Mouse (Mus musculus): Measurements from ENCODE around the gene Coro6. TPM values are rescaled to one million over a fixed set of nuclear protein-coding genes. Genes with fewer than 3 reads are reported as not detected.
A peak's percentile ranks its signal among the peaks of the same experiment; 100 is the strongest.

The Coro6 gene
- polyA plus RNA-seq, 1 experiment from 2014 or later = 1.5 TPM

GRCm38 (mm10) chr11:77488771-77489581 lies 26.8 kb downstream of the Coro6 start:
- ATAC-seq (ENCODE audit: low FRiP score) = no peak
- H3K36me3 ChIP-seq = no peaks in the 10 kb centered on the region

GRCm38 (mm10) chr11:77489591-77490235 lies 27.5 kb downstream of the Coro6 start, which contains the start of gene Ankrd13b:
Gene Ankrd13b, minus strand, starts transcription at chr11:77489678.
- no peaks in the 10 kb centered on the region for H3K36me3 ChIP-seq
- H3K9me3 ChIP-seq (replicated peaks) = no peaks in the 10 kb centered on the region
- peak; percentile 74 for ATAC-seq (ENCODE audit: low FRiP score)
- peak within 1 kb of the TSS; percentile 93 for H3K9ac ChIP-seq (replicated peaks)
- H3K4me3 ChIP-seq (replicated peaks) = peak within 1 kb of the TSS; percentile 87
- peak within 1 kb of the TSS; percentile 91 for H3K27ac ChIP-seq (replicated peaks)
- H3K4me2 ChIP-seq = peak within 1 kb of the TSS; percentile 94
- peaks cover 82% of the 10 kb centered on the region for H3K4me1 ChIP-seq
- no peaks in the 10 kb centered on the region for H3K27me3 ChIP-seq (replicated peaks)
- under 1% methylated on average over 62 of the region's 87 CpGs for WGBS

More at GRCm38 (mm10) chr11:77488771-77489581, 26.8 kb downstream of the Coro6 start:
- Histone ChIP-seq H3K27ac (replicated peaks) (peak overlapping the region; percentile 91), H3K4me2 (peak overlapping the region; percentile 94), H3K27me3 (replicated peaks) (no peaks in the 10 kb centered on the region), H3K9ac (replicated peaks) (peak overlapping the region; percentile 93), H3K4me3 (replicated peaks) (peak overlapping the region; percentile 87), H3K9me3 (replicated peaks) (no peaks in the 10 kb centered on the region), H3K4me1 (peaks cover 82% of the 10 kb centered on the region)
- WGBS = 2% methylated on average over 55 of the region's 55 CpGs

GRCm38 (mm10) chr11:77490451-77490850 lies 28.2 kb downstream of the Coro6 start:
- H3K4me3 ChIP-seq (replicated peaks) = peak overlapping the region; percentile 87
- ATAC-seq (ENCODE audit: low FRiP score) = no peak
- peak overlapping the region; percentile 91 for H3K27ac ChIP-seq (replicated peaks)
- H3K9ac ChIP-seq (replicated peaks) = peak overlapping the region; percentile 93
- no peaks in the 10 kb centered on the region for H3K27me3 ChIP-seq (replicated peaks)
- H3K4me2 ChIP-seq = peak overlapping the region; percentile 94
- WGBS = 65% methylated on average over 6 of the region's 6 CpGs
- H3K4me1 ChIP-seq = peaks cover 82% of the 10 kb centered on the region
- H3K36me3 ChIP-seq = no peaks in the 10 kb centered on the region
- H3K9me3 ChIP-seq (replicated peaks) = no peaks in the 10 kb centered on the region

- Histone ChIP-seq H3K9ac (replicated peaks) (peak overlapping the region; percentile 89), H3K4me1 (peaks cover 82% of the 10 kb centered on the region), H3K27me3 (replicated peaks) (no peaks in the 10 kb centered on the region), H3K4me2 (peak overlapping the region; percentile 94), H3K4me3 (replicated peaks) (peak overlapping the region; percentile 87), H3K27ac (replicated peaks) (peak overlapping the region; percentile 91), H3K9me3 (replicated peaks) (no peaks in the 10 kb centered on the region), H3K36me3 (no peaks in the 10 kb centered on the region)
- WGBS = 0% methylated on average over 13 of the region's 13 CpGs
- ATAC-seq (ENCODE audit: low FRiP score) = peak; percentile 53
Measured at GRCm38 (mm10) chr11:77491123-77491501, 28.9 kb downstream of the Coro6 start.

GRCm38 (mm10) chr11:77491502-77492291 lies 29.5 kb downstream of the Coro6 start:
- H3K4me1 ChIP-seq = peaks cover 79% of the 10 kb centered on the region
- peak overlapping the region; percentile 94 for H3K4me2 ChIP-seq
- H3K27ac ChIP-seq (replicated peaks) = peak overlapping the region; percentile 91
- ATAC-seq (ENCODE audit: low FRiP score) = peak; percentile 37
- no peaks in the 10 kb centered on the region for H3K36me3 ChIP-seq
- H3K9ac ChIP-seq (replicated peaks) = peak overlapping the region; percentile 89
- WGBS = under 1% methylated on average over 23 of the region's 23 CpGs
- peak overlapping the region; percentile 87 for H3K4me3 ChIP-seq (replicated peaks)
- no peaks in the 10 kb centered on the region for H3K9me3 ChIP-seq (replicated peaks)
- no peaks in the 10 kb centered on the region for H3K27me3 ChIP-seq (replicated peaks)

GRCm38 (mm10) chr11:77492311-77492871 lies 30.2 kb downstream of the Coro6 start:
- peak overlapping the region; percentile 87 for H3K4me3 ChIP-seq (replicated peaks)
- H3K9ac ChIP-seq (replicated peaks) = peak overlapping the region; percentile 89
- peaks cover 75% of the 10 kb centered on the region for H3K4me1 ChIP-seq
- H3K27me3 ChIP-seq (replicated peaks) = no peaks in the 10 kb centered on the region
- peak overlapping the region; percentile 94 for H3K4me2 ChIP-seq
- peak overlapping the region; percentile 91 for H3K27ac ChIP-seq (replicated peaks)
- H3K36me3 ChIP-seq = no peaks in the 10 kb centered on the region
- no peaks in the 10 kb centered on the region for H3K9me3 ChIP-seq (replicated peaks)
- under 1% methylated on average over 18 of the region's 18 CpGs for WGBS
- ATAC-seq (ENCODE audit: low FRiP score) = no peak

GRCm38 (mm10) chr11:77492911-77493332 lies 30.7 kb downstream of the Coro6 start:
- H3K9me3 ChIP-seq (replicated peaks) = no peaks in the 10 kb centered on the region
- ATAC-seq (ENCODE audit: low FRiP score) = peak; percentile 74
- peak overlapping the region; percentile 87 for H3K4me3 ChIP-seq (replicated peaks)
- peak overlapping the region; percentile 91 for H3K27ac ChIP-seq (replicated peaks)
- no peaks in the 10 kb centered on the region for H3K27me3 ChIP-seq (replicated peaks)
- 1% methylated on average over 31 of the region's 32 CpGs for WGBS
- no peaks in the 10 kb centered on the region for H3K36me3 ChIP-seq
- peak overlapping the region; percentile 94 for H3K4me2 ChIP-seq
- H3K9ac ChIP-seq (replicated peaks) = peak overlapping the region; percentile 89
- H3K4me1 ChIP-seq = peaks cover 74% of the 10 kb centered on the region

GRCm38 (mm10) chr11:77493512-77494343 lies 31.5 kb downstream of the Coro6 start, which contains the start of gene Git1:
Gene Git1, plus strand, starts transcription at chr11:77493562.
- 2% methylated on average over 53 of the region's 74 CpGs for WGBS
- ATAC-seq (ENCODE audit: low FRiP score) = no peak
- no peaks in the 10 kb centered on the region for H3K36me3 ChIP-seq
- H3K9ac ChIP-seq (replicated peaks) = peak within 1 kb of the TSS; percentile 89
- H3K4me3 ChIP-seq (replicated peaks) = peak within 1 kb of the TSS; percentile 87
- H3K27me3 ChIP-seq (replicated peaks) = no peaks in the 10 kb centered on the region
- H3K4me2 ChIP-seq = peak within 1 kb of the TSS; percentile 94
- H3K9me3 ChIP-seq (replicated peaks) = no peaks in the 10 kb centered on the region
- H3K27ac ChIP-seq (replicated peaks) = peak within 1 kb of the TSS; percentile 91
- peaks cover 74% of the 10 kb centered on the region for H3K4me1 ChIP-seq

GRCm38 (mm10) chr11:77494344-77494676 lies 32.1 kb downstream of the Coro6 start:
- Histone ChIP-seq H3K4me1 (peaks cover 73% of the 10 kb centered on the region), H3K9me3 (replicated peaks) (no peaks in the 10 kb centered on the region), H3K4me3 (replicated peaks) (peak overlapping the region; percentile 87), H3K4me2 (peak overlapping the region; percentile 94), H3K27ac (replicated peaks) (peak overlapping the region; percentile 91), H3K27me3 (replicated peaks) (no peaks in the 10 kb centered on the region), H3K9ac (replicated peaks) (peak overlapping the region; percentile 89), H3K36me3 (peaks cover 2% of the 10 kb centered on the region)
- ATAC-seq (ENCODE audit: low FRiP score) = no peak
- WGBS = 29% methylated on average over 4 of the region's 4 CpGs

- 76% methylated on average over 6 of the region's 6 CpGs for WGBS
- H3K4me3 ChIP-seq (replicated peaks) = peak overlapping the region; percentile 87
- no peak for ATAC-seq (ENCODE audit: low FRiP score)
- 0 out of 2 replicates have a peak overlapping the region, but pooled peaks have one; percentile 91 for H3K27ac ChIP-seq (replicated peaks)
- H3K4me2 ChIP-seq = peak overlapping the region; percentile 94
- peaks cover 77% of the 10 kb centered on the region for H3K4me1 ChIP-seq
- H3K36me3 ChIP-seq = peaks cover 6% of the 10 kb centered on the region
- H3K27me3 ChIP-seq (replicated peaks) = no peaks in the 10 kb centered on the region
- H3K9ac ChIP-seq (replicated peaks) = peak overlapping the region; percentile 89
- no peaks in the 10 kb centered on the region for H3K9me3 ChIP-seq (replicated peaks)
Measured at GRCm38 (mm10) chr11:77494782-77495181, 32.6 kb downstream of the Coro6 start.

Measured in neural tube, embryonic 15.5 days (tissue).